Mouse (Mus musculus): ENCODE results near the gene Gpsm3. TPM values are rescaled to one million over a fixed set of nuclear protein-coding genes. Genes with fewer than 3 reads are reported as not detected.

Gene Gpsm3
- polyA plus RNA-seq, 1 experiment from 2014 or later, result 15.4 TPM

- Histone ChIP-seq H3K27me3 (ENCODE audit: control insufficient read depth, insufficient read depth, low read depth, low read length) (no peaks in the 10 kb centered on the region), H3K36me3 (ENCODE audit: control insufficient read depth, insufficient read depth, low read length) (no peaks in the 10 kb centered on the region), H3K4me3 (ENCODE audit: low read length) (no peak overlapping the region), H3K27ac (ENCODE audit: low read length) (no peak overlapping the region), H3K4me2 (ENCODE audit: low read depth, low read length) (no peak overlapping the region), H3K9me3 (ENCODE audit: control insufficient read depth, low read length) (no peaks in the 10 kb centered on the region), H3K4me1 (replicated peaks; ENCODE audit: control insufficient read depth, insufficient read depth, low read length) (peaks cover 7% of the 10 kb centered on the region), H3K9ac (ENCODE audit: low read length) (no peak overlapping the region)
- WGBS, result 25% methylated on average over 15 of the region's 15 CpGs
- ATAC-seq (ENCODE audit: low read depth), result no peak
Observed at GRCm38 (mm10) chr17:34559895-34560294, 29.7 kb upstream of the Gpsm3 start.

GRCm38 (mm10) chr17:34560438-34560837 lies 29.2 kb upstream of the Gpsm3 start:
- H3K9me3 ChIP-seq (ENCODE audit: control insufficient read depth, low read length), result no peaks in the 10 kb centered on the region
- H3K36me3 ChIP-seq (ENCODE audit: control insufficient read depth, insufficient read depth, low read length), result no peaks in the 10 kb centered on the region
- ATAC-seq (ENCODE audit: low read depth), result no peak
- H3K4me2 ChIP-seq (ENCODE audit: low read depth, low read length), result no peak overlapping the region
- H3K4me3 ChIP-seq (ENCODE audit: low read length), result no peak overlapping the region
- no peaks in the 10 kb centered on the region for H3K27me3 ChIP-seq (ENCODE audit: control insufficient read depth, insufficient read depth, low read depth, low read length)
- 86% methylated on average over 6 of the region's 6 CpGs for WGBS
- peaks cover 8% of the 10 kb centered on the region for H3K4me1 ChIP-seq (replicated peaks; ENCODE audit: control insufficient read depth, insufficient read depth, low read length)
- H3K27ac ChIP-seq (ENCODE audit: low read length), result no peak overlapping the region
- H3K9ac ChIP-seq (ENCODE audit: low read length), result no peak overlapping the region

GRCm38 (mm10) chr17:34561200-34561599 lies 28.4 kb upstream of the Gpsm3 start:
- Histone ChIP-seq H3K4me2 (ENCODE audit: low read depth, low read length) (peak overlapping the region; percentile 16; the same call in 1 of the 2 replicates), H3K27ac (ENCODE audit: low read length) (peak overlapping the region; percentile 63), H3K4me3 (ENCODE audit: low read length) (no peak overlapping the region), H3K36me3 (ENCODE audit: control insufficient read depth, insufficient read depth, low read length) (no peaks in the 10 kb centered on the region), H3K9ac (ENCODE audit: low read length) (no peak overlapping the region), H3K4me1 (replicated peaks; ENCODE audit: control insufficient read depth, insufficient read depth, low read length) (peaks cover 10% of the 10 kb centered on the region), H3K9me3 (ENCODE audit: control insufficient read depth, low read length) (no peaks in the 10 kb centered on the region), H3K27me3 (ENCODE audit: control insufficient read depth, insufficient read depth, low read depth, low read length) (no peaks in the 10 kb centered on the region)
- ATAC-seq (ENCODE audit: low read depth), result no peak
- WGBS, result 39% methylated on average over 8 of the region's 8 CpGs

- no peaks in the 10 kb centered on the region for H3K9me3 ChIP-seq (ENCODE audit: control insufficient read depth, low read length)
- 42% methylated on average over 3 of the region's 3 CpGs for WGBS
- ATAC-seq (ENCODE audit: low read depth), result no peak
Observed at GRCm38 (mm10) chr17:34562595-34562994, 27.0 kb upstream of the Gpsm3 start.

GRCm38 (mm10) chr17:34563354-34563753 lies 26.3 kb upstream of the Gpsm3 start:
- ATAC-seq (ENCODE audit: low read depth), result no peak
- H3K4me1 ChIP-seq (replicated peaks; ENCODE audit: control insufficient read depth, insufficient read depth, low read length), result peaks cover 10% of the 10 kb centered on the region
- no peak overlapping the region for H3K4me2 ChIP-seq (ENCODE audit: low read depth, low read length)
- no peak overlapping the region for H3K4me3 ChIP-seq (ENCODE audit: low read length)
- H3K36me3 ChIP-seq (ENCODE audit: control insufficient read depth, insufficient read depth, low read length), result no peaks in the 10 kb centered on the region
- H3K27me3 ChIP-seq (ENCODE audit: control insufficient read depth, insufficient read depth, low read depth, low read length), result no peaks in the 10 kb centered on the region
- H3K9me3 ChIP-seq (ENCODE audit: control insufficient read depth, low read length), result no peaks in the 10 kb centered on the region
- no peak overlapping the region for H3K9ac ChIP-seq (ENCODE audit: low read length)
- no peak overlapping the region for H3K27ac ChIP-seq (ENCODE audit: low read length)
- 59% methylated on average over 11 of the region's 11 CpGs for WGBS

More at GRCm38 (mm10) chr17:34562595-34562994, 27.0 kb upstream of the Gpsm3 start:
- Histone ChIP-seq H3K4me1 (replicated peaks; ENCODE audit: control insufficient read depth, insufficient read depth, low read length) (peaks cover 10% of the 10 kb centered on the region), H3K4me3 (ENCODE audit: low read length) (no peak overlapping the region), H3K27ac (ENCODE audit: low read length) (no peak overlapping the region), H3K9ac (ENCODE audit: low read length) (no peak overlapping the region), H3K27me3 (ENCODE audit: control insufficient read depth, insufficient read depth, low read depth, low read length) (no peaks in the 10 kb centered on the region), H3K4me2 (ENCODE audit: low read depth, low read length) (no peak overlapping the region), H3K36me3 (ENCODE audit: control insufficient read depth, insufficient read depth, low read length) (no peaks in the 10 kb centered on the region)

- Histone ChIP-seq H3K9me3 (ENCODE audit: control insufficient read depth, low read length) (no peaks in the 10 kb centered on the region), H3K27ac (ENCODE audit: low read length) (peak within 1 kb of the TSS; percentile 85), H3K4me1 (replicated peaks; ENCODE audit: control insufficient read depth, insufficient read depth, low read length) (peaks cover 10% of the 10 kb centered on the region), H3K4me3 (ENCODE audit: low read length) (peak within 1 kb of the TSS; percentile 38), H3K9ac (ENCODE audit: low read length) (peak within 1 kb of the TSS; percentile 61), H3K36me3 (ENCODE audit: control insufficient read depth, insufficient read depth, low read length) (no peaks in the 10 kb centered on the region), H3K4me2 (ENCODE audit: low read depth, low read length) (peak within 1 kb of the TSS; percentile 42), H3K27me3 (ENCODE audit: control insufficient read depth, insufficient read depth, low read depth, low read length) (no peaks in the 10 kb centered on the region)
- WGBS, result 7% methylated on average over 6 of the region's 6 CpGs
- ATAC-seq (ENCODE audit: low read depth), result peak; percentile 83
Observed at GRCm38 (mm10) chr17:34564003-34564421, 25.6 kb upstream of the Gpsm3 start, which contains the start of gene Notch4. Gene Notch4 (plus strand): TSS chr17:34564268.

DNA sequence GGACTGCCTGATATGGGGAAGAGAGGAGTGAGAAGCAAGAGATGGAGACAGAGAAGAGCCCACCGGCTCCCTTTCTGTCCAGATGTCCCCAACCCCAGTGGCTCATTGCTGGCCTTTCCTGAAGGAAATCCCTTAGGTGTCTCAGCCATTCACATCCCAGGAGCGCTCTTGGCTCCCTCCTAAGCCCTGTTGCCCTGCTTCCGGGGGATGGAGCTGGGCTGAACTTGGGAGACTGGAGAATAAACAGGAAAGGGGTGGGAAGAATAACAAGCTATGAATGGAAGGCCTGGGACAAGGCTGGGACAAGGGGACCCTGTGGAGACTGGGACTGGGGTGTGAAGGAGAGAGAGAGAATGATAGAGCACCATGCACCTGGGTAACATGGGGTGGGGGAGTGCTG lies 24.8 kb upstream of the Gpsm3 start:
- H3K9me3 ChIP-seq (ENCODE audit: control insufficient read depth, low read length), result no peaks in the 10 kb centered on the region
- H3K4me3 ChIP-seq (ENCODE audit: low read length), result peak overlapping the region; percentile 38
- peaks cover 10% of the 10 kb centered on the region for H3K4me1 ChIP-seq (replicated peaks; ENCODE audit: control insufficient read depth, insufficient read depth, low read length)
- H3K27me3 ChIP-seq (ENCODE audit: control insufficient read depth, insufficient read depth, low read depth, low read length), result no peaks in the 10 kb centered on the region
- WGBS, result 31% methylated on average over 3 of the region's 3 CpGs
- H3K36me3 ChIP-seq (ENCODE audit: control insufficient read depth, insufficient read depth, low read length), result no peaks in the 10 kb centered on the region
- peak overlapping the region; percentile 61 for H3K9ac ChIP-seq (ENCODE audit: low read length)
- peak overlapping the region; percentile 42 for H3K4me2 ChIP-seq (ENCODE audit: low read depth, low read length)
- peak; percentile 76 for ATAC-seq (ENCODE audit: low read depth)
- peak overlapping the region; percentile 85 for H3K27ac ChIP-seq (ENCODE audit: low read length)

DNA sequence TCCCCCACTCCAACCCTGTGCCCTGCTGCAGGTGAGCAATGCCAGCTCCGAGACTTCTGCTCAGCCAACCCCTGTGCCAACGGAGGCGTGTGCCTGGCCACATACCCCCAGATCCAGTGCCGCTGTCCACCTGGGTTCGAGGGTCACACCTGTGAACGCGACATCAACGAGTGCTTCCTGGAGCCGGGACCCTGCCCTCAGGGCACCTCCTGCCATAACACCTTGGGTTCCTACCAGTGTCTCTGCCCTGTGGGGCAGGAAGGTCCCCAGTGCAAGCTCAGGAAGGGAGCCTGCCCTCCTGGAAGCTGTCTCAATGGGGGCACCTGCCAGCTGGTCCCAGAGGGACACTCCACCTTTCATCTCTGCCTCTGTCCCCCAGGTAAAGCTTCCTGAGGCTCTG lies 22.3 kb upstream of the Gpsm3 start:
- 44% methylated on average over 9 of the region's 9 CpGs for WGBS
- H3K4me3 ChIP-seq (ENCODE audit: low read length), result no peak overlapping the region
- no peaks in the 10 kb centered on the region for H3K36me3 ChIP-seq (ENCODE audit: control insufficient read depth, insufficient read depth, low read length)
- no peaks in the 10 kb centered on the region for H3K9me3 ChIP-seq (ENCODE audit: control insufficient read depth, low read length)
- H3K27ac ChIP-seq (ENCODE audit: low read length), result no peak overlapping the region
- H3K9ac ChIP-seq (ENCODE audit: low read length), result no peak overlapping the region
- H3K4me1 ChIP-seq (replicated peaks; ENCODE audit: control insufficient read depth, insufficient read depth, low read length), result peaks cover 10% of the 10 kb centered on the region
- ATAC-seq (ENCODE audit: low read depth), result no peak
- H3K27me3 ChIP-seq (ENCODE audit: control insufficient read depth, insufficient read depth, low read depth, low read length), result no peaks in the 10 kb centered on the region
- no peak overlapping the region for H3K4me2 ChIP-seq (ENCODE audit: low read depth, low read length)

- Histone ChIP-seq H3K9me3 (ENCODE audit: control insufficient read depth, low read length) (no peaks in the 10 kb centered on the region), H3K27me3 (ENCODE audit: control insufficient read depth, insufficient read depth, low read depth, low read length) (no peaks in the 10 kb centered on the region), H3K36me3 (ENCODE audit: control insufficient read depth, insufficient read depth, low read length) (no peaks in the 10 kb centered on the region), H3K9ac (ENCODE audit: low read length) (no peak overlapping the region), H3K4me2 (ENCODE audit: low read depth, low read length) (no peak overlapping the region), H3K4me3 (ENCODE audit: low read length) (no peak overlapping the region), H3K4me1 (replicated peaks; ENCODE audit: control insufficient read depth, insufficient read depth, low read length) (peaks cover 10% of the 10 kb centered on the region), H3K27ac (ENCODE audit: low read length) (no peak overlapping the region)
- 64% methylated on average over 13 of the region's 13 CpGs for WGBS
- ATAC-seq (ENCODE audit: low read depth), result no peak
Observed at GRCm38 (mm10) chr17:34568421-34568820, 21.2 kb upstream of the Gpsm3 start.

GRCm38 (mm10) chr17:34569919-34570318 lies 19.7 kb upstream of the Gpsm3 start:
- no peak overlapping the region for H3K4me3 ChIP-seq (ENCODE audit: low read length)
- H3K27me3 ChIP-seq (ENCODE audit: control insufficient read depth, insufficient read depth, low read depth, low read length), result no peaks in the 10 kb centered on the region
- no peak overlapping the region for H3K9ac ChIP-seq (ENCODE audit: low read length)
- no peak overlapping the region for H3K4me2 ChIP-seq (ENCODE audit: low read depth, low read length)
- 63% methylated on average over 4 of the region's 4 CpGs for WGBS
- no peaks in the 10 kb centered on the region for H3K9me3 ChIP-seq (ENCODE audit: control insufficient read depth, low read length)
- no peaks in the 10 kb centered on the region for H3K36me3 ChIP-seq (ENCODE audit: control insufficient read depth, insufficient read depth, low read length)
- peaks cover 3% of the 10 kb centered on the region; the same call in 1 of the 2 replicates for H3K4me1 ChIP-seq (replicated peaks; ENCODE audit: control insufficient read depth, insufficient read depth, low read length)
- ATAC-seq (ENCODE audit: low read depth), result no peak
- H3K27ac ChIP-seq (ENCODE audit: low read length), result no peak overlapping the region

Data from lung, embryonic 16.5 days (tissue).